Mouse (Mus musculus) megakaryocyte progenitor cell, adult 5-6 weeks (primary cell): ENCODE measurements around the gene Tmem138. TPM values are rescaled to one million over a fixed set of nuclear protein-coding genes. Genes with fewer than 3 reads are reported as not detected.
A peak's percentile ranks its signal among the peaks of the same experiment; 100 is the strongest.
"Not testable (repeated sequence)": the region's sequence is repeated elsewhere in the genome, so short reads cannot be mapped to it uniquely, and the experiment has no call there.

ENCODE experiments used
- ATAC-seq: replicated peaks from 2 replicates; pipeline ENCODE4 v1.8.0; 2016; ENCODE audit warnings: mild to moderate bottlenecking, moderate TSS enrichment, inconsistent platforms; ENCODE audit not compliant: poor library complexity
- total RNA-seq, 2 experiments: library from RNA; stranded (forward) in 1 of 2; stranded (reverse) in 1 of 2; fragments of 157-497, 149-512 nt in 1 of 2; fragments of 200-1000 nt in 1 of 2; gene quantifications; 2 replicates each; pipeline versions ENCODE4 v1.2.3 to v1.2.4; 2015 to 2017

Tmem138 gene
- total RNA-seq, 2 experiments from 2014 or later: 10.5 to 38.7 TPM

DNA sequence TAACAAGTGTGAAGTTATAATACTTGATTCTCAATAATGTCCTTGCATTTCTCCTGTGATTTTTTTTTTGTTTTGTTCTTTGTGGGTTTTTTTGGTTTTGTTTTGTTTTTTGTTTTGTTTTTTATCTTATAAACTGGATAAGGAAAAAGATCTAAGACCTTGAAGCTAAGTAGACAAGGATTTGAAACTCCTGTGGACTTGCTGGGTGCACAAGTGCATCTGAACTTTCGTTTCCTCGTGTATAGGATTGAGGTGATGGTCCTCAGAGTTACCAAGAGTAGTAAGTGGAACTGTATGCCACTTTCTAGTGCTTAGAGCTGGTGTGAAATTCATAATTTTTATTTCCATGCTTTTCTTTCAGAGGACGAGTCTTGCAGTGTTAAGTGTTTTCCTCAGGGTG lies 2.9 kb upstream of the Tmem138 start:
- ATAC-seq: no peak

DNA sequence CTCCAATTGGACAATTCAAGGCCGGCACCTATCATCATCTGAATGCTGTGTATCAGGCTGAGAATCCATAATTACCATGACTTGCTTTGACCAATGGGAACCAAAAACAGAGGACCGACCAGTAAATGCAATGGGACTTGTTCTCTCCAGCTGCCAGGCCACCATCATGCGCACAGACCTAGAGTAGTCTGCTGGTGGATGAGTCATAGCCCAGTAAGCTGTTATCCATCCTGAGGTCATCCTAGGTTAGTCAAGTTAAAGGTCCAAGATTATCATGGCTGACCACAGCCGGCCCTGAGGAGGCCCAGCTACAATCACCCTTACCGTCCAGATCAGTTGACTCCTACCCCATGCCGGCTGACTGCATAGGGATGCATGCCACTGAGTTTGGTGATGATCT lies 7.5 kb downstream of the Tmem138 start:
- ATAC-seq: no peak

DNA sequence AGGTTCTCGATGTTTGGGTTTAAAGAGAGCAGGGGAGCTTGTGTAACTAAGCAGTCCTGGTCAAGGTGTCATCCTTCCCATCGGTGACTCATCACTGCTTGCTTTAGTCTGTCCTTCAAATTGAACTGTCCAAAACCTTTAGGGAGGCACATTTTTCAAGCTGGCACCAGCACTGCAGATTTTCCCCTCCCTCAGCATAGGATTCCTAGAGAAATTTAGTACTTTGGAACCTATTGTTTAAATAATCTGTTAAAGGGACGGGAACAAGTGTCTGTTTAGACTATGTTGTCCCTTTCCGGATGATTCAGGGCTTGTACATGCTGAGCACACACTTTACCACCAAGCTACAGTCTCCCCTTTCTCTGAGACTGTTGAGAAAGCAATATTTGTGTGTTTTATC lies 11.9 kb downstream of the Tmem138 start:
- no peak for ATAC-seq

DNA sequence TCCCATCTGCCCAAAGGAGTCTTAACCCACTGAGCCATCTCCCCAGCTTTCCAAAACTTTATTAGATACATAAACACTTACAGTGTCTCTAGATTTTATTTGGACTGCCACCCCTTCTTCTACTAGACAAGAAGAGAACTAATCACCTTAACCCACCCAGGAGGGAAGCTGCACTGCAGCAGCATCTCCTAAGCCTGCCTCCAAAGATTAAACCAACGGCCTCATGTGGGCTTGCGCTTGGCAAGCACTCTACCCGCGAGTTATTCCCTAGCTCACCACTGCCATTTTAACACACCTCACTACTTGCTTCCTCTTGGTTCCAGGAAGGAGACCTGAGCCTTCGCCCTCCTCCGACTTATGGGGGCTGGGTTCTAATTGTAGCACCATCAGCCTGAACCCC lies 12.9 kb downstream of the Tmem138 start:
- peak; percentile 73 for ATAC-seq

DNA sequence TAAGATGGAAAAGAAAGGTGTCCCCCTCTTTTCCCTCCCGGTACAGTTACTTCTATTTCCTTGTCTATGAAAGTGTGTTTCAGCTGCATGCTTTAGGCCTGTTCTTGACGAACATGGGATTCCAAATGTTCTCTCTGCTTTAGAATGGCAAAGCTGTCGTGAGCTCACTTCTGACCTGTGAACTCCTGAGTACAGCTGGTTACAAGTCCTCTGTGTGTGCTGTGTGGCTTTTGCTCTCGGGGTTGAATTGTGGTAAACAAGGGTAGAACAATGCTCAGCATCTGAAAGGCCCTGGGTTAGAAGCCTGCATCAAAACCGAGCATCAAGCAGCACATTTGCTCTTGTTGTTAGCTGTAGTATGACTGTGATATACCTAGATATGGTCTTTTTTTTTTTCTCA lies 14.8 kb downstream of the Tmem138 start:
- no peak for ATAC-seq

DNA sequence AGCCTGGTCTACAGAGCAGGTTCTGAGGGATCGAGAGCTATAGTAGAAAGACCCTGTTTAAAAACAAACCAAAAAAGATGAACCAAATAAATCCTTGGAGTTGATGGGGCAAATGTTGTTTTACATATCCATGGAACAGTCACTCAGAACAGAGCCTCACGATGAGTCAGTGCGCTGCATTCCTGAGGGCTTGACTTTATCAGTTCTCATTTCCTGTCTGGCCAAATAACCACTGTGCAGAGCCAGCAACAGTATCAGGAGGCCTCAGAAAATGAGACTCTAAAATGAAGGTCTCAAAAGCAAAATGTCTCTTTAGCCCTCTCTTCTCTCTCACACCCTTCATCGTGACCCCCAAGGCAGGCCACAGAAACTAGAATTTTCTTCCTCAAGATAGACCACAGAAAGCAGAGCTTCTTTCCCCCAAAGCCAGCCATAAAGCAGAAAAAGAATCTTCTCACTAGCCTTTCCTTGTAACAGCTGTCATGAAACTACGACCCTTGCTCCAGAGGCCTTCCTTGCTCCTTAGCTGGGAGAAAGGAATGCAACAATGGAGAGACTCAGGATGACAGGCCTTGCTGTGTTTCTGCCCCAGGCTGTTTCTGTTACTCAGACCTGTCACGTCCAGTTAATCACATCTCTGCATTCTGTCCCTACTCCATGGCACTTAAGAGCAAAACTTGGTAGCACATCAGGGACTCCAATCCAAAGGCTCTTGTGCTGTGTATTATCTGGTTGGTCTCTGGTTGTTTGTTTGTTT lies 15.4 kb downstream of the Tmem138 start:
- no peak for ATAC-seq

DNA sequence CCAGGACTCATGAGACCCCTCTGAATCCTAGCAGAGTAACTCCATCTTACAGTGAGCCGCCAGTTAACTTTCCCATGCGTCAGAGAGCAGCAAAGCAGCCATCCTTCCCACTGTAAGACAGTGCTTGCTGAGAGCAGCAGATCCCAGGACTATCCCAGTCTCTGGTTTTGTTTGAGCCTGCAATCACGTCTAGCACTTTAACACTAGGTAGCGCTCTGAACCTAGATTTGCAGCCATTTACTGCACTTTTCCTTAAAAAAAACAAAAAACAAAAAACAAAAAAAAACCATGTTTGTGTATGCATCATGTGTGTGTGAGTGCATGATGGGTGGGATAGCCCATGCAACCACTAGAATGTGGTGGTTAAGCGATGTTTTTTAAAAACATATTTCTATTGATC lies 17.1 kb downstream of the Tmem138 start:
- ATAC-seq: no peak

DNA sequence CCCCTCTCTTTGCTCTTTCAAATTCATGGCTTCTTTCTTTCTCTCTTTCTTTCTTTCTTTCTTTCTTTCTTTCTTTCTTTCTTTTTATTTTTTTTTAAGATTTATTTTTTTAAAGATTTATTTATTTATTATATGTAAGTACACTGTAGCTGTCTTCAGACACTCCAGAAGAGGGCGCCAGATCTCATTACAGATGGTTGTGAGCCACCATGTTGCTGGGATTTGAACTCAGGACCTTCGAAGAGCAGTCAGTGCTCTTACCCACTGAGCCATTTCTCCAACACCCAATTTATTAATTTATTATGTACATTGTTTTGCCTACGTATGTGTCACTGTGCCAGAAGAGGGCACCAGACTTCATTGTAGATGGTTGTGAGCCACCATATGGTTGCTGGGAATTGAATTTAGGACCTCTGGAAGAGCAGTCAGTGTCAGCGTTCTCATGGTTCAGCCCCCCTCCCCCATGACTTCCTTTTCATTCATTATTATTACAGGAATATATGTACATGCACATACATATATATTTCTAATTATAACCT lies 19.3 kb downstream of the Tmem138 start:
- ATAC-seq: not testable (repeated sequence)

DNA sequence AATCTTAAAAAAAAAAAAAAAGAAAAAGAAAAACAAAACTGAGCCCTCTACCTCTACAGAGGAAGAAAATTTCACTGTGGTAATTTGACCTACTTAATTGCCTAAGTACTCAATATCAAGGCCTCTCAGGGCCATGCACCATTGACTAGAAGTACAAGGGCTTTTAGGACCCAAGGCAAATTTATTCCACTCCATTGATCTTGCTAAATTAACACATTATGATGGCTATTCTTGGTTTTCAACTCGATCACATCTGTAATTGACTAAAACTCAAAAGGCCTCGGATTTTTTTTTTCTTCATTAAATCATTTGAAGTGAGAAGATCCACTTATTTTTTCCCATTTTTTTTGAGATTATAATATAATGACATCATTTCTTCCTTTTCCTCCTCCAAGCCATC lies 19.7 kb downstream of the Tmem138 start:
- no peak for ATAC-seq

DNA sequence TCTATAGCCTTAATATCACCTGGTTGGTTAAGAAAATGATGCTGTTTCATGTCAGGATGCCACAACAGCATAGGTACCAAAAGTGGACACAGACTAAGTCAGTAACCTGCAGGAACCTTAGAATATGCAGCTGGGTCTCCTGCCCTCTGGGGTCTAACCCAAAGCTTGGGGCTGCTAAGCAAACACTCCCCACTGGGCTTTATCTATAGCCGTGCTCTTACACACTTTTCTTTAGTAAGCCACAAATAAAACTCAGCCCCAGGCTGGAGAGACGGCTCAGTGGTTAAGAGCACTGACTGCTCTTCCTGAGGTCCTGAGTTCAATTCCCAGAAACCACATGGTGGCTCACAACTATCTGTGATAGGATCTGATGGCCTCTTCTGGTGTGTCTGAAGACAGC lies 20.2 kb downstream of the Tmem138 start:
- ATAC-seq: no peak

DNA sequence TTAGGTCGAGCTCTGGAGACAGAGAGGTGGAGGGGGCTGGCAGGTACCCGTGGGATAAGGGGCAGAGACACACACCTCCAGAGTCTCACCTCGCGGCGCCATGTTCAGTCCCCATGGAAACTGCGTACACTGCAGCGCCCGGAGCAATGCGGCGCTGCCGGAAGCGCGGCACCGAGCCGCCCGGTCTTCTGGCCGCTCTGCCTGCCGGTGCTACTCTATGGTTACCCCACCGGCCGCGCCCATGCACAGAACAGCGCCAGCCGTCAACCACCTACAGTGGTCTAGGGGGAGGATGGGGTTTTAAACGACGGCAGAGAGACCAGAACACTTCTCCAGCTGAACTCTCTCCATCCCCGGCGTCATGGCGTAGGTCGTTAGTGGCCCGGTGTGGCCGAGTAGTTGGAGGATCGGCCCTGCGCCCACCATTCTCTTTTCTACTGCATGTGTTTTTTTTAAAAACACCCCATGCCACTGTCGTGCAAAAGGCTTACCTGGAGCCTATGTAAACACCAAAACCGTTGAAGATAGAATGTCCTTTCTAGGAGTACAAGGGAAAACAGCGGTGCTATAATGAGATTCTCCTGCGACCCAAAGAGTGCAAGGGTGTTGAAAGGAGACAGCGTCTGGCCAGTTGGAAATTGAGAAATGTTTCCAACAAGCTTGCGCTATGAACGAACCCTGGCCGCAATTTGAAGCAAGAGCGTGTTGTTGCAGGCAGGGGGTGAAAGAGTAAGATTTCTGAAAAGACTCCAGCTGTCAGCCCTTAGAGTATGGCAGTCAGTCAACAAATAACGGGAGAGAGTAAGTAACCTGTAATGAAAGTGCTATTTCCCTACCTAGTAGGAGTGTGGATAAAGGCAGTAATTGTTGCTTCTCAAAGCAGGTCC lies 21.3 kb downstream of the Tmem138 start, which contains the start of gene Tmem216:
Gene Tmem216 (minus strand): TSS at position 615 of the 887 bp plus-strand sequence.
- peak; percentile 97 for ATAC-seq

DNA sequence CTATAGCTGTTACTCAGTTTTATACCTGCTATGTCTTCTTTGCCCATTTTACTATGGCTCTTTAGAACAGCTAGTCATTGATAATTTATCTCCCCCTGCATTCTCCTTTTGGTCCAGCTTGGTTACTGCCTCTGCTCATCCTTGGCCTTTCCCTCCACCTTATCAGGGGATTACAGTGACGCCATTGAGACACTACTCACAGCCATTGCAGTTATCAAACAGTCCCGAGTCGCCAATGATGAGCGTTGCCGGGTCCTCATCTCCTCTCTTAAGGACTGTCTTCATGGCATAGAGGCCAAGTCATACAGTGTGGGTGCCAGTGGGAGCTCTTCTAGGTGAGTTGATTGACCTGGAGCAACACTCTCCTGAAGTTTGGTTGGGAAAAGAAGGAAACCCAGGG lies 37.7 kb downstream of the Tmem138 start:
- peak; percentile 39; the same call in 1 of the 2 replicates for ATAC-seq

DNA sequence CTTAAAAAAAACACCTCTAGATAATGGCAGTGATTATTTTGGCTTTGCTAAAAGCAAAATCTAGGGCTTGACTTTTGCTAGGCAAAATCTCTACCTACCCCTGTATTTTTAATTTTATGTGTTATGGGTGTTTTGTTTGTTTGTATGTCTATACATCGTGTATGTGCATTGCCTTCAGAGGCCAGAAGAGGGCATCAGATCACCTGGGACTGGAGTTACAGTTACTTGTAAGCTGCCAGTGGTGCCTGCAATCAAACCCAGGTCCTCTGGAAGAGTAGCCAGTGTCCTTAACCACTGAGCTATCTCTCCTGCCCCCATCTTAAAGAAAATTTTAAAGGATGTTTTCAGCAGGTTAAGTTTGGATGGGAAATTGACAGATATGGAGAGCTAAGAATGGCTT lies 47.1 kb downstream of the Tmem138 start:
- no peak for ATAC-seq

DNA sequence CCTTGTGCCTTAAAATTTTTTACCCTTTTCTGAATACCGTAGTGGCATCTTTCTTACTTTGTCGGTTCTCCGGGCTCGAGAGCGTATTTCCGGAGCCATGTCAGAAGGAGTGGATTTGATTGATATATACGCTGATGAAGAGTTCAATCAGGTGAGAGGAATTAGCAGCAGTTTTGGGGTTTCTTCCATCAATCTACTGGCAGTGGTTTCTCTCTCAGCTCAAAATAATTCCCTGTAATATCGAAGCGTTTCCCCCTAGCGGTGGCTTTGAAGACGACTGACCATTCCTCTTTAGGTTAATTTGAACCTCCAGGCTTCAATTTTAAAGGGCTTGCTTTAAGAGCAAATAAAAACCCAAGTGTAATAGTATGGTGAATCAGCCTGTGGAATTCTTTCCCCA lies 51.3 kb downstream of the Tmem138 start, which contains the start of gene Sdhaf2:
Gene Sdhaf2 (minus strand): TSS at position 233 of the 400 bp plus-strand sequence.
- peak; percentile 35 for ATAC-seq

DNA sequence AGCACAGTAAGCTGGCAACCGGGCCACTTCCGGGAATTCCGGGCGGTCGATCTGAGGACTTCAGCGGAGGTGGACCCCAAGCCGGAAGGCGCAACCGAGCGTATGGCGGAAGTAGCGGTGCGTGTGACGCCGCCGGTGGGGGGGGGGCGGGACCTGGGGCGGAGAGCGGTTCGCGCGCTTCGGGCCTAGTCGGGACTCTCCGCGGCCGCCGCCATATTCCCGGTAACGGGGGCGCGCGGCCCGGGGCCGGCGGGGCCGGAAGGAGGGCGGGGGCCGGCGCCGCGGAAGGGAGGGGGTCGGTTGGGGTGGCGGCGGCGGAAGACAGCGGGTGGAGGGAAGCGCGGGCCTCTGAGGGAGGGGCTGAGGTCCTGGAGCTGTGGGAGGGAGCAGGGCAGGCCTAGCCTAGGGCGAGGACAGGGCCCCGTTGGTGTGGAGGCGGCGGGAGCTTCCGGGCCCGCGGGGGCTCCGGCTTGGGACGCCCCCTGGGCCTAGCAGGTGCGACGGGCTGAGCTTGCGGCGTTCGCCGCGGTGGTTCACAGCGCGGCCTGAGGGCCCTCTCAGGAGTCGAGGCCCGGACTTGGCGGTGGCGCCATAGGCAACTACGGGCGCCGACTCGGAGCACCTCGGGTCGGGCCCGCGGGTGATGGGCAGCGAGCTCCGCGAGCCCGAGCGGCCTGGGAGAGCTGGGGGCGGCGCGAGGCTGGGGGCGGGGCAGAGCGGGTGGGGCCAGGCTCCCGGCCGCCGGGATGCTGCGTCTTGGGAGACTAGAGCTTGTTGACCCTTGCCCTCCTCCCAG lies 51.9 kb downstream of the Tmem138 start, which contains the start of gene Cpsf7:
Gene Cpsf7 (plus strand): TSS at position 161 of the 796 bp plus-strand sequence.
- ATAC-seq: peak; percentile 81

DNA sequence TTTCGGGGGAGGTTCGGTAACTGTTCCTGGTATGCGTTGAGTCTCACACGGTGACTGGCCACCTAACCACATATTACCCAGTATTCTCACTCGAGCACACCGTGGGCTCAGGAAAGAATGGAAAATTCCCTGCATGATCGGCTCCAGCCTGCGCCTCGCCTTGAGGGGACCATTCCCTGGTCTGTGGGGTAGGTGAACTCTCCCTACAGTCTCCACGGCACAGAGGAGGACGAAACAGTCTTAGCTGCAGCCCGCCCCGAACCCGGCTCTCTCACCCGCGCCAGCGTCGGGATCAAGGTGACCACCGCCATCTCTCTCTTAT lies 52.4 kb downstream of the Tmem138 start:
- peak; percentile 7 for ATAC-seq

DNA sequence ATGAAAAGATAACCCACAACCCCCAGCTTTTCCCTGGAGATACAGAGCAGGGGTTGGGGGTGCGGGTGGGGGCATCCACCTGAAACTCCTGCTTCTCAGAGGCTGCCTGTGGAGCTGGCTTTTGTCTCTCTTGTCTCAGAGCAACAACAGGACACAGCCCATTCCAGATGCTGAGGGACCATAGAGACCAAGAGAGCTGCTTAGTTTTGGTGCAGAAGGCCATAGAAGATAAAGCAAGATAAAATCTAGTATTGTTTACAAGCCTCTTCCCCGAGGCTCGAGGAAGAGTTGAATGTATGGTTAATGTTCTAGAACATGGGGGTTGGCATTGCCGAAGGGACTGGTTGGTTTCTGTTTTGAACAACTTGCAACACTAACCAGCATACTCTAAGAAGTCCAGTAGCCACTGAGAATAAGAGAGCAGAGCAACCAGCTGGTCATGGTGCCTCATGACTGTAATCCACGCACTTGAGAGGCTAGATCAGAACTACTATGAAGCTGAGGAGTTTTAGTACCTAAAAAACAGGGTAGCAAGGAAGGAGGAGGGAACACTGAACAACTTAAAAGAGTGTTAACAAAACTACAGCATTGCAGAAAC lies 53.6 kb downstream of the Tmem138 start:
- ATAC-seq: 0 out of 2 replicates have a peak, but pooled peaks have one; percentile 12

DNA sequence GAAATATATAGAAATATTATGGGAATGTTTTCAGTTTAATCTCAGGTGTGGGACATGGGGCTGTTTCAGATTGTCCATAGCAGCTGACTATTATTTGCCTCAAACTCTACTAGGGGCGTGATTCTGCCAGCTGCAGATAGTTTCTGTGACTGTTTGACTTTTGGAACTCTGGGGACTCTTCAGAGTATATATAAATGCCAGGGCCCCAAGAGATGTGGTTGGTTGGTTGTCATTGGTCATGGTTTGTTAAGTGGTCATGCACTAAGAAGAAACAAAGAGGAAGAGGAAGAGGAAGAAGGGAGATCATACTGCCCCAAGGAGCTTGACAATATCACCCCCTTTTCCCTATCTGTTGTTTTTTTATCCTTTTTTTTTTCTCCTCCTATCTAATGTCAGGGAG lies 55.2 kb downstream of the Tmem138 start:
- no peak for ATAC-seq
